In the genomic region with DNA sequence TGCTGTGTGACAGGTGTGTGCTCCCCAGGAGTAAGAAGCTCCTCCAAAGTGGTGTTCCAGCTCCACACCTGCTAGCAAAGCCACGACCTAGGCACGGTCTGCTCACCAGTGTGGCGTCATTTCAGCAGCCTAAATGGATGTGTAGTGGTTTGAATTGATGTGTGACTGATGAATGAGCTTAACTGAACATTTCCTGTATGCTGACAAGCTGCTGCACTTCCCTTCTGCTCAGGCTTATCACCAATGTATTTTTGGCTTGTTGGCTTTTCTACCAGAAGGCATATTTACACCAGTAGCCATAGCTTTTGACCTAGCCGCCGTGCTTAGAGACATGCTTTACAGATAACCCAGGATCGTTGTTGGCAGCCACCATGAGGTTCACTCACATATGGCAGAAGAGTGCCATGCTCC, we compare ENCODE assay signal across 15 mouse cellular contexts.
DNase-seq lines count a peak whose midpoint lies in the region; ATAC-seq lines count a peak whose summit lies in the region.
"Had no signal": no experiment of that assay in that cellular context is flagged by ENCODE, and none has a peak within 500 bp of the region (broad histone marks: within the 10 kb centered on the region; RNA-seq: fewer than 3 reads in every experiment).

No protein-coding gene starts in this region.

- H3K27me3 ChIP-seq in hindbrain, embryonic 10.5 days (ENCODE audit: insufficient read depth, poor library complexity, severe bottlenecking) = no peaks in the 10 kb centered on the region
- H3K27me3 ChIP-seq: forebrain, embryonic 12.5 days; liver, embryonic 15.5 days had no signal

- peak; percentile 47 to 53; a peak in 3 of 4 replicates for ATAC-seq in hematopoietic stem cell, adult 5-6 weeks (replicated peaks in 1 of 2; ENCODE audit: insufficient read depth in 1 of 2, low FRiP score in 2 of 2, low TSS enrichment in 1 of 2, low read depth in 1 of 2, poor library complexity in 2 of 2, severe bottlenecking in 2 of 2)
- ATAC-seq: activated CD4-positive, CD25-positive, alpha-beta regulatory T cell, adult 4 months; intestine, postnatal 0 days had no signal

- H3K9me3 ChIP-seq in hindbrain, embryonic 10.5 days = no peaks in the 10 kb centered on the region
- H3K9me3 ChIP-seq: forebrain, embryonic 12.5 days; liver, embryonic 15.5 days had no signal

- no peak overlapping the region for H3K27ac ChIP-seq in hindbrain, embryonic 10.5 days
- H3K27ac ChIP-seq: forebrain, embryonic 12.5 days; liver, embryonic 15.5 days had no signal

- peaks cover 99% of the 10 kb centered on the region for H3K36me3 ChIP-seq in hindbrain, embryonic 10.5 days

- intact Hi-C loops in heart, postnatal 14 days (cut with DNase I) = no loop called here

- 95% methylated on average over 6 of the region's 6 CpGs for WGBS in hindbrain, embryonic 10.5 days

- H3K4me1 ChIP-seq in hindbrain, embryonic 10.5 days (replicated peaks) = no peaks in the 10 kb centered on the region
- H3K4me1 ChIP-seq: forebrain, embryonic 12.5 days had no signal

- H3K4me3 ChIP-seq in hindbrain, embryonic 10.5 days = no peak overlapping the region
- H3K4me3 ChIP-seq: forebrain, embryonic 12.5 days; liver, embryonic 15.5 days had no signal

- peak; percentile 24 to 37 for DNase-seq in heart, adult 18-20 months
- DNase-seq in heart, postnatal 14 days = no peak
- DNase-seq in 416B (ENCODE audit: low read depth) = peak; percentile 35
- peak; percentile 29 for DNase-seq in cerebellum, adult 8-10 months
- no peak for DNase-seq in lung, postnatal 14 days
- DNase-seq in hindbrain, embryonic 10.5 days (ENCODE audit: low spot score) = no peak
- DNase-seq: adrenal gland, postnatal 36 days; kidney, postnatal 14 days; lung, postnatal 36 days; thymus, adult 2 months had no signal

Comparison
In these comparisons a context has a peak if more than half of its experiments do, and no peak if none do; other contexts are left out.
1. DNase-seq: peak in heart, adult 18-20 months (2 of 2), 416B (single experiment) and cerebellum, adult 8-10 months (single experiment); none in heart, postnatal 14 days (0 of 2), lung, postnatal 14 days (single experiment) and hindbrain, embryonic 10.5 days (single experiment).